Mouse (Mus musculus) kidney, embryonic 16.5 days (tissue): ENCODE data around the gene Arih1. TPM values are rescaled to one million over a fixed set of nuclear protein-coding genes. Genes with fewer than 3 reads are reported as not detected.
"Not testable (repeated sequence)": the region's sequence is repeated elsewhere in the genome, so short reads cannot be mapped to it uniquely, and the experiment has no call there.

Source experiments
- ATAC-seq: fragments of 200-750 bp; cut with Nextera tagmentation; 2 replicates; pipeline ENCODE4 v1.8.0; 2017; ENCODE audit warnings: moderate TSS enrichment; ENCODE audit not compliant: low FRiP score, low TSS enrichment
- H3K27ac ChIP-seq: fragments of 300-500 bp; sonication (generic); 2 replicates; pipeline ENCODE4 v1.5.1; 2014; ENCODE audit warnings: low read length
- H3K27me3 ChIP-seq: fragments of 300-500 bp; sonication (generic); 2 replicates; pipeline ENCODE4 v1.6.1; 2014; ENCODE audit warnings: low read length, control low read depth, mixed read lengths; ENCODE audit not compliant: insufficient read depth
- H3K36me3 ChIP-seq: fragments of 300-500 bp; sonication (generic); 2 replicates; pipeline ENCODE4 v1.6.1; 2014; ENCODE audit warnings: low read length, control low read depth, mixed read lengths; ENCODE audit not compliant: insufficient read depth
- H3K4me1 ChIP-seq: fragments of 300-500 bp; sonication (generic); 2 replicates; pipeline ENCODE4 v1.6.1; 2014; ENCODE audit warnings: low read length, control low read depth, mixed read lengths; ENCODE audit not compliant: insufficient read depth
- H3K4me2 ChIP-seq: fragments of 300-500 bp; sonication (generic); replicated peaks from 2 replicates; pipeline ENCODE4 v1.6.1; 2014; ENCODE audit warnings: low read depth, low read length
- H3K4me3 ChIP-seq: fragments of 300-500 bp; sonication (generic); 2 replicates; pipeline ENCODE4 v1.5.1; 2014; ENCODE audit warnings: mild to moderate bottlenecking, low read length
- H3K9ac ChIP-seq: fragments of 300-500 bp; sonication (generic); replicated peaks from 2 replicates; pipeline ENCODE4 v1.6.1; 2014; ENCODE audit warnings: low read length
- H3K9me3 ChIP-seq: fragments of 300-500 bp; sonication (generic); 2 replicates; pipeline ENCODE4 v1.6.1; 2016; ENCODE audit warnings: low read length, control low read depth
- WGBS: fragments of 180-500 bp; shearing (Covaris S2); extraction: QIAGEN DNeasy Blood & Tissue Kit; methylation state at CpG from one replicate; pipeline ENCODE4 v1.1.7; 2014; 5-methylcytosine and 5-hydroxymethylcytosine counted together
- polyA plus RNA-seq: library from polyadenylated mRNA; unstranded; fragments of >200 nt; fragmentation: Nextera tagmentation; extraction: Ambion mirVana; gene quantifications from 2 replicates; pipeline ENCODE4 v1.2.1, GENCODE M21; 2015

The Arih1 gene
- polyA plus RNA-seq, 1 experiment from 2014 or later: 12.4 TPM

- Histone ChIP-seq H3K4me1 (no peaks in the 10 kb centered on the region), H3K9me3 (no peaks in the 10 kb centered on the region), H3K36me3 (peaks cover 7% of the 10 kb centered on the region), H3K27ac (no peak overlapping the region), H3K4me3 (no peak overlapping the region), H3K4me2 (no peak overlapping the region), H3K9ac (no peak overlapping the region), H3K27me3 (no peaks in the 10 kb centered on the region)
- 80% methylated on average over 6 of the region's 6 CpGs for WGBS
- ATAC-seq: no peak
These were observed 65.9 kb downstream of the Arih1 start for GRCm38 (mm10) chr9:59420487-59420886.

- Histone ChIP-seq H3K4me1 (no peaks in the 10 kb centered on the region), H3K4me2 (no peak overlapping the region), H3K9me3 (no peaks in the 10 kb centered on the region), H3K4me3 (no peak overlapping the region), H3K36me3 (peaks cover 21% of the 10 kb centered on the region; the same call in 1 of the 2 replicates), H3K27ac (no peak overlapping the region), H3K27me3 (no peaks in the 10 kb centered on the region), H3K9ac (no peak overlapping the region)
- ATAC-seq: no peak
- 97% methylated on average over 1 of the region's 1 CpGs for WGBS
These were observed 79.1 kb downstream of the Arih1 start for GRCm38 (mm10) chr9:59407271-59407670.

- H3K27ac ChIP-seq: no peak overlapping the region
- no peaks in the 10 kb centered on the region for H3K4me1 ChIP-seq
- peaks cover 27% of the 10 kb centered on the region for H3K36me3 ChIP-seq
- WGBS: 67% methylated on average over 4 of the region's 4 CpGs
- H3K9me3 ChIP-seq: no peaks in the 10 kb centered on the region
- ATAC-seq: no peak
- H3K4me2 ChIP-seq: no peak overlapping the region
- H3K4me3 ChIP-seq: no peak overlapping the region
- H3K9ac ChIP-seq: no peak overlapping the region
- no peaks in the 10 kb centered on the region for H3K27me3 ChIP-seq
These were observed 97.3 kb downstream of the Arih1 start for GRCm38 (mm10) chr9:59389086-59389485.

- no peaks in the 10 kb centered on the region for H3K27me3 ChIP-seq
- H3K4me3 ChIP-seq: no peak overlapping the region
- H3K36me3 ChIP-seq: peaks cover 21% of the 10 kb centered on the region
- H3K9ac ChIP-seq: no peak overlapping the region
- WGBS: 89% methylated on average over 1 of the region's 1 CpGs
- no peak overlapping the region for H3K27ac ChIP-seq
- H3K4me1 ChIP-seq: no peaks in the 10 kb centered on the region
- H3K4me2 ChIP-seq: no peak overlapping the region
- H3K9me3 ChIP-seq: no peaks in the 10 kb centered on the region
- no peak for ATAC-seq
These were observed 98.1 kb downstream of the Arih1 start for GRCm38 (mm10) chr9:59388311-59388710.

DNA sequence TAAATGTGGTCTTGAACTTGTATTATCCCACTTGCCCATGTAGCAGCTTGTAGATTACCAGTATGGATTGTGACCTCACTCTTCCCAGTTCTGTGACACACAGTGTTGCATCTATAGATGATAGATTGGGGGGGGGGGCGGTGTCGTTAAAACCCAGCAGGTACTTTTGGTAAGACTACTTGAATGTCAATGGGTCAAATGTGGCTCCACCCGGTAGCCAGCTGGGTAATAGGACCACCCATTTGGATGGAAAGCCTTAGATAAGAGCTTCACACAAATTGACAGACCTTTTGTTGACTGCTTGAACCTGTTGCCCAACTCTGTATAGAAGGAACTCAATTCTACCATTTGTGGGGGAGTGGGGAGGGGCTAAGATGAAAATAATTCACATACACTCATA lies 99.0 kb downstream of the Arih1 start:
- no peak for ATAC-seq
- H3K4me1 ChIP-seq: no peaks in the 10 kb centered on the region
- H3K4me2 ChIP-seq: no peak overlapping the region
- H3K27ac ChIP-seq: no peak overlapping the region
- no peak overlapping the region for H3K4me3 ChIP-seq
- WGBS: 77% methylated on average over 3 of the region's 3 CpGs
- H3K36me3 ChIP-seq: peaks cover 14% of the 10 kb centered on the region
- no peaks in the 10 kb centered on the region for H3K27me3 ChIP-seq
- no peaks in the 10 kb centered on the region for H3K9me3 ChIP-seq
- H3K9ac ChIP-seq: no peak overlapping the region

GRCm38 (mm10) chr9:59375626-59376025 lies 110.8 kb downstream of the Arih1 start:
- WGBS: 92% methylated on average over 15 of the region's 15 CpGs
- no peak overlapping the region for H3K27ac ChIP-seq
- H3K9ac ChIP-seq: no peak overlapping the region
- no peak for ATAC-seq
- H3K4me2 ChIP-seq: no peak overlapping the region
- no peak overlapping the region for H3K4me3 ChIP-seq
- H3K4me1 ChIP-seq: no peaks in the 10 kb centered on the region
- H3K27me3 ChIP-seq: no peaks in the 10 kb centered on the region
- H3K36me3 ChIP-seq: no peaks in the 10 kb centered on the region
- peaks cover 5% of the 10 kb centered on the region; the same call in 1 of the 2 replicates for H3K9me3 ChIP-seq

- no peak overlapping the region for H3K4me2 ChIP-seq
- no peaks in the 10 kb centered on the region for H3K36me3 ChIP-seq
- 90% methylated on average over 9 of the region's 9 CpGs for WGBS
- peaks cover 5% of the 10 kb centered on the region; the same call in 1 of the 2 replicates for H3K9me3 ChIP-seq
- no peak overlapping the region for H3K4me3 ChIP-seq
- H3K27ac ChIP-seq: no peak overlapping the region
- no peak for ATAC-seq
- H3K9ac ChIP-seq: no peak overlapping the region
- no peaks in the 10 kb centered on the region for H3K27me3 ChIP-seq
- no peaks in the 10 kb centered on the region for H3K4me1 ChIP-seq
These were observed 116.8 kb downstream of the Arih1 start for GRCm38 (mm10) chr9:59369646-59370045.

DNA sequence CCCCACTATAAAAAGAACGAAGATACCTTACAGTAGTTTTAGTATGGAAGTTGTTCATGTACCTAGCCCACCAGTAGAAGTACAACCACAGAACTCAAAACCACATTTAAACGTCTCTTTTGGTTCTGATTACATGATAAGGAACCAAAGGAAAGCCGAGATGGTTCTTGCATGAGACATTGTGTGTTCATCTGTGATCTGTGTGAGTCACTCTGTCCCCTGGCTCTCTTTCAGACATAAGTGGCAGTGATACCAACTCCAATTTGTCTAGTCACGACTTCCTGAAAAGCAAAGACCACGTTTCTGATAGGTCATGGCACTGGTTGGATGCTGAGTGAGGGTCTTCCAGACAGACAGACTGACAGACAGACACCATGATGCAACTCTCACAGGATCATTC lies 117.2 kb downstream of the Arih1 start:
- H3K27ac ChIP-seq: no peak overlapping the region
- WGBS: 77% methylated on average over 5 of the region's 5 CpGs
- H3K4me3 ChIP-seq: no peak overlapping the region
- H3K9me3 ChIP-seq: peaks cover 5% of the 10 kb centered on the region; the same call in 1 of the 2 replicates
- no peaks in the 10 kb centered on the region for H3K27me3 ChIP-seq
- H3K9ac ChIP-seq: no peak overlapping the region
- H3K4me2 ChIP-seq: no peak overlapping the region
- ATAC-seq: no peak
- H3K4me1 ChIP-seq: no peaks in the 10 kb centered on the region
- H3K36me3 ChIP-seq: no peaks in the 10 kb centered on the region

GRCm38 (mm10) chr9:59360487-59360886 lies 125.9 kb downstream of the Arih1 start:
- no CpG with 5 or more reads among the region's 3 CpGs for WGBS
- not testable (repeated sequence) for H3K4me3 ChIP-seq, H3K4me1 ChIP-seq, H3K9ac ChIP-seq, H3K27ac ChIP-seq, H3K9me3 ChIP-seq, H3K27me3 ChIP-seq, H3K4me2 ChIP-seq, ATAC-seq, H3K36me3 ChIP-seq

DNA sequence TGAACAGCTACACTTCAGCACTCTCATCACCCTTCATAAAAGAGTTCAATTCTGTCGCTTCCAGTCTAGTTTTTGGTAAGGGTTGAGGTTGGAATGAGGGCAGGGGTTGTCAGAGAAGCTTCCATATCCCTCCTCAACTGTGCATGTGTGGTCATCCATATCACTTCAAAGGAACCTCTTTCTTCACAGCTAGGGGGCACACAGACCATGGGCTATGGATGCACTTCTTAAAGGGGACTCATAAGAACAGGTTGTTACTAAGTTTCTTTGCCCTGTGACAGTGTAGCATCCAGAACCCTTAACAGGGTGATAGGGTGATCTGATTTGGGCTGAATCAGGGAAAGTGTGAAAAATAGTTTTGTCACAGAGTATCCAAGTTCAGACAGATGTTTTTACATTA lies 128.4 kb downstream of the Arih1 start:
- H3K4me1 ChIP-seq, H3K9ac ChIP-seq, H3K4me2 ChIP-seq, H3K4me3 ChIP-seq, H3K27ac ChIP-seq, ATAC-seq, H3K36me3 ChIP-seq, H3K27me3 ChIP-seq, H3K9me3 ChIP-seq: not testable (repeated sequence)
- WGBS: 53% methylated on average over 1 of the region's 1 CpGs
